Mouse (Mus musculus) heart, postnatal 36 days (tissue): ENCODE measurements around the gene Dcun1d1. TPM values are rescaled to one million over a fixed set of nuclear protein-coding genes. Genes with fewer than 3 reads are reported as not detected.

Experiments used
- DNase-seq, 2 experiments: peaks; one replicate each; pipeline ENCODE4 v3.0.0; 2021 to 2022
- intact Hi-C: fragments of 180-260 bp; cut with DNase I; formaldehyde crosslinking; loops from one replicate; pipeline ENCODE4 v1.15.1; 2025
- total RNA-seq, 2 experiments: library from RNA; stranded (reverse); gene quantifications; 2 replicates each; pipeline ENCODE4 v1.2.3; 2021

Dcun1d1 gene
- total RNA-seq = 10 to 100 TPM; 52.6 to 60.9 TPM

DNA sequence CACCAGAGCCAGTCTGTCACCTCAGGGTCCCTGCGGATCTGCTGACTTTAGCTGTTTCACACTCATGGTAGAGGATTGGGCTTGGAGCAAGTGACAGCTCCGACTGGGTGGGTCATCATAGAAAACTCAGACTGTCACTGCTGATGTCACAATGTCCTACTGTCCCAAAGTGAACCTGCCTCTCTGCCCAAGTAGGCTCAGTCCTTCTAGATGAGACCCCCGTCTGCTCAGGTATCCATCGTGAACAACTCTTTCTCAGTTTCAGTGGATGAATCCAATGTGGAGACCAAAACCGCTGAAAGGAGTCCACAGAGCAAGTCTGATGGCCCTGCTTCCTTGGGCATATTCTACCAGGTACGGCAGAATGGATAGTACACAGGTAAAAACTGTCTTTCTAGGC is at the start of gene Dcun1d1:
Gene Dcun1d1, minus strand, starts transcription at position 101 of the 400 bp plus-strand sequence.
- intact Hi-C loops = no loop called here
- DNase-seq = no peak

GRCm38 (mm10) chr3:35986266-35986665 is 49.0 kb upstream of the Dcun1d1 start:
- intact Hi-C loops = no loop called here
- DNase-seq = no peak

- intact Hi-C loops = loop anchor here (2.0 to 5.0 kb wide), 2 partner anchors 87 to 286 kb away; no protein-coding TSS in a partner anchor
- DNase-seq = no peak
Observed at GRCm38 (mm10) chr3:35973551-35973950, 36.3 kb upstream of the Dcun1d1 start.

GRCm38 (mm10) chr3:35972985-35973384 is 35.7 kb upstream of the Dcun1d1 start:
- peak in 1 of 2 experiments; percentile 9 for DNase-seq
- intact Hi-C loops = loop anchor here (2.0 to 5.0 kb wide), 2 partner anchors 88 to 286 kb away; no protein-coding TSS in a partner anchor

DNA sequence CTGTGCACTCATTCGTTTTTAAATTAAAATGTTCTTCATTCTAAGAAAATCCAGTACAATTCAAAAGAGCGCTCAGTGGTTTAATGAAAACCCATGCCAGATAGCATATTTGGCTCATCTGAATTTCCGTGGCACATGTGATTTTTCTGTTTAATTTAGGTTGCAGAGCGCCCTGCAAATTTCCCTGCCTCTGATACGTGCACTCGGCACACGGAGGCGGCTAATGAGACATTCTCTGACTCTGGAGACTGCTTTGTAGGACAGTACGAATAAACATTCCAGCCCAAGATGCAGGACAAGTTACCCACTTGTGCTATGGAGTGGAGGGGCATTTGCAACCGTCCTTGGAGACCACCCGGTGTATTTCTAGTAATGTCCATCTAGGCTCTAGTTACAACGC is 33.9 kb upstream of the Dcun1d1 start:
- intact Hi-C loops = loop anchor here (5.0 kb wide), 1 partner anchor 284 kb away; no protein-coding TSS in a partner anchor
- no peak for DNase-seq

- DNase-seq = no peak
- intact Hi-C loops = loop anchor here (5.0 kb wide), 1 partner anchor 283 kb away; no protein-coding TSS in a partner anchor
Observed at GRCm38 (mm10) chr3:35970441-35970840, 33.2 kb upstream of the Dcun1d1 start.

GRCm38 (mm10) chr3:35967366-35967921 is 30.2 kb upstream of the Dcun1d1 start:
- DNase-seq = no peak
- intact Hi-C loops = no loop called here

DNA sequence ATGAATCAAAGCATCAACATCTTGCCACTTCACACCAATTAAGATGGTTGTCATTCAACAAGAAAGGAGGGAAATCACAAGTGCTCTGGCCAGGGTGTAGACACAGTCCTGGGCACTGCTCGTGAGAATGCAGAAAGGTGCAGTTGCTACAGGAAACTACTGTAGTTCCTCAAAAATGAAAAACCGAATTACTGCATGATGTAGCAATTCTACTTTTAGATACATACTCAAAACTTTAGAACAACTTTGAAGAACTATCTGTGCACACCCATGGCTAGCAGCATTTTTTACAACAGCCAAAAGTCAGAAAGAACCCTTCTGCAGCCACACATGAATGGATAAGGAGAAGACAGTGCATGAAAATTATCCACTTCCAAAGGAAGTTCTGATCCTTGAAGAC is 29.2 kb upstream of the Dcun1d1 start:
- intact Hi-C loops = no loop called here
- no peak for DNase-seq

GRCm38 (mm10) chr3:35964928-35965327 is 27.7 kb upstream of the Dcun1d1 start:
- intact Hi-C loops = no loop called here

GRCm38 (mm10) chr3:35963921-35964320 is 26.7 kb upstream of the Dcun1d1 start:
- intact Hi-C loops = no loop called here
- DNase-seq = no peak

More at GRCm38 (mm10) chr3:35964928-35965327, 27.7 kb upstream of the Dcun1d1 start:
- DNase-seq = no peak

- intact Hi-C loops = no loop called here
- DNase-seq = no peak
Observed at GRCm38 (mm10) chr3:35963401-35963800, 26.2 kb upstream of the Dcun1d1 start.

DNA sequence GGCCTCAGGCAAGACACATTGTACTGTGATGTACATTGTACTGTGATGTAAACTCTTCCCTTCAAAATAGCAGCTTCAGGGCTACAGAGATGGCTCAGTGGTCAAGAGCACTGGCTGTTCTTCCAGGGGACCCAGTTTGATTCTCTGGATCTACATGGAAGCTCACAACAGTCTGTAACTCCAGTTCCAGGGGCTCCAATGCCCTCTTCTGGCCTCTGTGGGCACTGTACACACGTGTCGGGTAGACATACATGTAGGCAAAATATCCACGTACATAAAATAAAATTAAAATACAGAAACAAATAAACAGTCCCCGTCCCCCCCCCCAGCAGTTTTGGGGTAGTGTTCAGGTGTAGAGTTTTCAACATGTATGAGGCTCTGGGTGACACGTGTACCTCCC is 25.7 kb upstream of the Dcun1d1 start:
- intact Hi-C loops = no loop called here

DNA sequence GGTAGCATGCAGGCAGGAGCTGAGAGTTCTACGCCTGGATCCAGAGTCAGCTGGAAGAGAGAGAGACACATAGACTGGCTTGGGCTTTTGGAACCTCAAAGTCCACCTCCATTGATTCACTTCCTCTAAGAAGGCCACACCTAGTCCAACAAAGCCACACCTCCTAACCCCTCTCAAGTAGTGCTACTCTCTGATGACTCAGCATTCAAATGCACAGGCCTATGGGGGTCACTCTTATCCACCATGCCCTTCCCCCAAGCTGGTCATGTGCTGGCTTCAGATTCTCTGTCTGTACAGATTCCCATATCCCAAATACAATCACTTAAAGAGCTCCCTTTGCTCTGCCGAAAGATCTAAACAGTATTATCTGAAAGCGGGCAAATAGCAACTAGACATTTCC is 20.0 kb upstream of the Dcun1d1 start:
- intact Hi-C loops = no loop called here
- no peak for DNase-seq

More for the DNA sequence above, 25.7 kb upstream of the Dcun1d1 start:
- no peak for DNase-seq

- intact Hi-C loops = no loop called here
Observed at GRCm38 (mm10) chr3:35954901-35955575, 17.8 kb upstream of the Dcun1d1 start.

DNA sequence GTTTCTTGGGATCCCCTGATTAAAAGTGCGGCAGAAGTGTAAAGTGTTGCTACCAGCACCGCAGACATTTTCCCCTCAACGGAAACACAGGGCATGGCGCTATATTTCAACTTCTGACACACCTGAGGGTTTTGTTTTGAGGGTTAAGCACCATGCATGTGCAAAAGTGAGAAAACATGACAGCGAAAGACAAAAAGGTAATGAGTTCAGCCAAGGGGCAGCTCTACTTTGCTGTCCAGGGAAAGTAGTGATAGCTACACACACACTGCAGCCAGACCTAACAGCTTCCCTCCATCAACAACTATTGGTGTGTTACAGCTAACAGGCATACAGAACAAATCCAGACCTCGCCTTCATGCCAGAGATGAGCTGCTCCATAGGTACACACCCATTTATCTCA is 16.6 kb upstream of the Dcun1d1 start:
- DNase-seq = no peak
- intact Hi-C loops = no loop called here

More at GRCm38 (mm10) chr3:35954901-35955575, 17.8 kb upstream of the Dcun1d1 start:
- no peak for DNase-seq

DNA sequence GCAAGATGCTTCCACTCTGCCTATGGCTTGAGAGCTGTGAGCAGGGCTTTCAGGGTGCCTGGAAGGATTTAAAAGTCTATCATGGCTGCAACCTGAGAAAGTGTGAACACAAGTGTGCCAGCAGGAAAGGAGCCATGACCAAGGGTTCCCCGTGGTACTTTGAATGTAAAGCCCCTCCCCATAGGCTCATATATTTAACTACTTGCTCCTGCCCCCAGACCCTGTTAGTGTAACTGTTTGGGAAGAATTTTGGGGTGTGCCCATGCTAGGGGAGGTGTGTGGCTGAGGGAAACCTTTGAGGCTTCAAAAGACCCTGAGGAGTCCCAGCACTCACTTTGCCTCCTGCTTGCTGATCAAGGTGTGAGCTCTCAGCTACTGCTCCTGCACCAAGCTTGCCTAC is 15.9 kb upstream of the Dcun1d1 start:
- intact Hi-C loops = no loop called here
- DNase-seq = no peak

- intact Hi-C loops = no loop called here
- DNase-seq = no peak
Observed at GRCm38 (mm10) chr3:35948197-35948596, 11.0 kb upstream of the Dcun1d1 start.

DNA sequence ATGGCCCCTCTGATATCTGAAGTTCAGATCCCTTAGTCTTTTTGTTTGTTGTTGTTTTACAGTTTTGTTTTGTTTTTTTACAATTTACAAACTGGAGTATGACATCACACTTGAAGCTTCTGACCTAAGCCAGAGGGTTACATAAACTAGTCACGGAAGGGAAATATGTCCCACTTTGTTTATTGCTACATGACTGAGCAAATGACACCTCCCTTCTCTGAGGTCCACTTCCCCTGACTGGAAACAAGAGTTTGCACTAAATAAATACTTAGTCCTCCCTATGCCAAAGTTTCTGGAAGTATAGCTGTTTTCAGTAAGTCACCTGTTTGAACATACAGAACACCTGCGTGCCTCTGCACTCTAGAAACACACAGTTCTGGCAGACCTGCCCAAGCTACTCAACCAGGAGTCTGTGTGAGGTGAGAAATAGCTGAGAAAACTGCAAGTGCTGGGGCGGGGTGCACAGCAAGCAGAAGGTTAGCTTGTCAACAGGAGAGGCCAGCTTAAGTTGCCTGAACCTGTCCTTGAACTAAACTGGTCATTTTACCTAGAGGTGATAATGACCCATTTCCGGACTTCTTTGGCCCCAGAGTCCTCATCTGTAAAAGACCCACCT is 3.4 kb upstream of the Dcun1d1 start:
- DNase-seq = no peak
- intact Hi-C loops = no loop called here

GRCm38 (mm10) chr3:35940047-35940446 is 2.8 kb upstream of the Dcun1d1 start:
- intact Hi-C loops = no loop called here
- DNase-seq = no peak

GRCm38 (mm10) chr3:35933405-35933777 is 3.9 kb downstream of the Dcun1d1 start:
- intact Hi-C loops = loop anchor here (2.0 kb wide), 2 partner anchors 67 to 179 kb away; partner anchors contain the start of genes Atp11b and Mccc1
- no peak for DNase-seq

GRCm38 (mm10) chr3:35932735-35933404 is 4.4 kb downstream of the Dcun1d1 start:
- intact Hi-C loops = loop anchor here (2.0 kb wide), 2 partner anchors 68 to 178 kb away; partner anchors contain the start of genes Atp11b and Mccc1
- peak; percentile 83 to 89 for DNase-seq
